Mouse (Mus musculus) C2C12 (cell line): ENCODE data around the gene Sgpp1.

ENCODE experiments used
- CEBPB ChIP-seq: IDR thresholded peaks from one replicate; pipeline ENCODE4 v1.6.1; 2011; ENCODE audit warnings: low read depth, mild to moderate bottlenecking, control low read depth, moderate library complexity
- CTCF ChIP-seq: IDR thresholded peaks from one replicate; pipeline ENCODE4 v1.5.1; 2011; ENCODE audit not compliant: control insufficient read depth, insufficient read depth, insufficient read length
- MYOD1 ChIP-seq: IDR thresholded peaks from one replicate; pipeline ENCODE4 v1.6.1; 2011; ENCODE audit warnings: low read depth; ENCODE audit not compliant: control insufficient read depth, insufficient read length
- MYOG ChIP-seq: IDR thresholded peaks from one replicate; pipeline ENCODE4 v1.6.1; 2011; ENCODE audit not compliant: control insufficient read depth, insufficient read length; ENCODE audit errors: extremely low read depth
- USF1 ChIP-seq: IDR thresholded peaks from one replicate; pipeline ENCODE4 v1.6.1; 2011; ENCODE audit warnings: low read depth, mild to moderate bottlenecking, control low read depth, moderate library complexity

DNA sequence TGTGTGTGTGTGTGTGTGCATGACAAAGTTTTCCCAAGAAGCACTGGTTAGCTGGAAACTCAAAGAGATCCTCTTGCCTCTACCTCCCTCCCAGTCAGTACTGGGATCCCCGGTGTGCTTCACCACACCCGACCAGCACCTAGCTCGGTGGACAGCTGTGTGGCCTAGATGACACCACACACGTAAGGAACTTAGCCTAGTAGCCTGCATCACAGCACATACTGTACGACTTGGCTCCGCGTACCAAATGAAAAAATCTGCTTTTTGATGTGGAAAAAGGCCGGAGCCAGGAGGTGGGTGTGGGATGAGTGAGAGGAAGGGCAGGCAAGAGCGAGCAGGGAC lies 66.6 kb downstream of the Sgpp1 start:
- TF ChIP-seq MYOD1 = no peak
- no peak for TF ChIP-seq CTCF
- TF ChIP-seq CEBPB = no peak
- TF ChIP-seq MYOG = no peak
- TF ChIP-seq USF1 = no peak
